In the genomic region with DNA sequence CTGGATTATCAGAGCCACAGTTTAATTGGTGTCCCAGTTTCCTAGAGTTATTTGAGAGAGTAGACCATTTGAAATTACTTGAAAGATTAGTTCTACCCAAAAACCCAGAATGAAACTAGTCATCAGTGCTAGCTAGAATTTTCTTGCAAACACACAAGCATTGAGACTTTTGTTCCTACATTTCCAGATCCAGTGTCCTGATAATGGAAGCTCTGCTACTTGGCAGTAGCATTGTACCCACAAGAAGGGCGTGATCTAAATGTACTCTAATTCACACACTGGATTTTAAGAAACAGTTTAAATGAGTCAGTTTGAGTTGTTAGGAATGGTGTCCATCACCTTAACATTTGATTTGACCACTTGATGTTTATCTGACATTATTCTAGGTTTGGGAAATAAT, we compare ENCODE assay signal across 27 mouse cellular contexts.
"Had no signal": no experiment of that assay in that cellular context is flagged by ENCODE, and none has a peak within 500 bp of the region (broad histone marks: within the 10 kb centered on the region; RNA-seq: fewer than 3 reads in every experiment).

No protein-coding gene starts in this region.

- H3K9me3 ChIP-seq: embryonic facial prominence, embryonic 10.5 days; embryonic facial prominence, embryonic 12.5 days; embryonic facial prominence, embryonic 13.5 days; embryonic facial prominence, embryonic 15.5 days; forebrain, embryonic 10.5 days; forebrain, embryonic 12.5 days; forebrain, embryonic 13.5 days; forebrain, embryonic 15.5 days had no signal

- DNase-seq: cerebellum, adult 8-10 months; cerebellum, adult 9-10 months; cerebellum, adult 9-11 months; cerebellum, postnatal 10 days; cerebellum, postnatal 14 days; cerebellum, postnatal 25 days; cerebellum, postnatal 36 days; embryo, embryonic 11 days; forebrain, postnatal 0 days; gastrocnemius, adult 2 months; gastrocnemius, postnatal 10 days; gastrocnemius, postnatal 14 days; gastrocnemius, postnatal 25 days; gastrocnemius, postnatal 36 days; heart, adult 18-20 months; heart, adult 2 months had no signal

- H3K27me3 ChIP-seq: embryonic facial prominence, embryonic 12.5 days; embryonic facial prominence, embryonic 13.5 days; embryonic facial prominence, embryonic 15.5 days; forebrain, embryonic 12.5 days; forebrain, embryonic 13.5 days; forebrain, embryonic 15.5 days had no signal

- H3K4me1 ChIP-seq: embryonic facial prominence, embryonic 10.5 days; embryonic facial prominence, embryonic 12.5 days; embryonic facial prominence, embryonic 13.5 days; embryonic facial prominence, embryonic 15.5 days; forebrain, embryonic 10.5 days; forebrain, embryonic 12.5 days; forebrain, embryonic 13.5 days; forebrain, embryonic 15.5 days had no signal

- H3K4me3 ChIP-seq: embryonic facial prominence, embryonic 10.5 days; embryonic facial prominence, embryonic 12.5 days; embryonic facial prominence, embryonic 13.5 days; embryonic facial prominence, embryonic 15.5 days; erythroblast, embryonic 14.5 days; forebrain, embryonic 10.5 days; forebrain, embryonic 12.5 days; forebrain, embryonic 13.5 days; forebrain, embryonic 15.5 days; gastrocnemius, adult 2 months; heart, adult 2 months had no signal

- H3K9ac ChIP-seq: embryonic facial prominence, embryonic 12.5 days; embryonic facial prominence, embryonic 13.5 days; embryonic facial prominence, embryonic 15.5 days; forebrain, embryonic 12.5 days; forebrain, embryonic 13.5 days; forebrain, embryonic 15.5 days; forebrain, postnatal 0 days had no signal

- H3K4me2 ChIP-seq: embryonic facial prominence, embryonic 12.5 days; embryonic facial prominence, embryonic 13.5 days; embryonic facial prominence, embryonic 15.5 days; forebrain, embryonic 12.5 days; forebrain, embryonic 13.5 days; forebrain, embryonic 15.5 days had no signal

- H3K27ac ChIP-seq: embryonic facial prominence, embryonic 10.5 days; embryonic facial prominence, embryonic 12.5 days; embryonic facial prominence, embryonic 13.5 days; embryonic facial prominence, embryonic 15.5 days; forebrain, embryonic 10.5 days; forebrain, embryonic 12.5 days; forebrain, embryonic 13.5 days; forebrain, embryonic 15.5 days; gastrocnemius, adult 2 months; heart, adult 2 months had no signal

- ATAC-seq: forebrain, embryonic 13.5 days; forebrain, embryonic 14.5 days; forebrain, embryonic 15.5 days; forebrain, embryonic 16.5 days; forebrain, postnatal 0 days had no signal
